Mouse (Mus musculus) olfactory bulb, adult 2 months (tissue): Measurements from ENCODE around the gene Spata17.

Source experiments
- CTCF ChIP-seq: fragments of 200-500 bp; IDR thresholded peaks from 2 replicates; pipeline ENCODE4 v1.5.1; 2012; ENCODE audit warnings: low read depth, mild to moderate bottlenecking, low read length, moderate library complexity; ENCODE audit not compliant: insufficient read depth
- POLR2A ChIP-seq: fragments of 200-500 bp; IDR thresholded peaks from 2 replicates; pipeline ENCODE4 v1.6.1; 2012; ENCODE audit warnings: mild to moderate bottlenecking, low read depth, low read length, moderate library complexity; ENCODE audit not compliant: insufficient read depth

- TF ChIP-seq CTCF, result no peak
- no peak for TF ChIP-seq POLR2A
Observed at GRCm38 (mm10) chr1:186997596-186998304, 217.5 kb downstream of the Spata17 start.
